Mouse (Mus musculus): ENCODE results near the gene Fam240a. TPM values are rescaled to one million over a fixed set of nuclear protein-coding genes. Genes with fewer than 3 reads are reported as not detected.

Gene Fam240a
- total RNA-seq (2012; rRNA removed): not detected in 2 replicates
- polyA plus RNA-seq (2012; ENCODE audit: insufficient read depth in 1 of 2, insufficient read length in 2 of 2, low read depth in 1 of 2, low replicate concordance in 2 of 2, missing spikeins in 1 of 2): not detected

DNA sequence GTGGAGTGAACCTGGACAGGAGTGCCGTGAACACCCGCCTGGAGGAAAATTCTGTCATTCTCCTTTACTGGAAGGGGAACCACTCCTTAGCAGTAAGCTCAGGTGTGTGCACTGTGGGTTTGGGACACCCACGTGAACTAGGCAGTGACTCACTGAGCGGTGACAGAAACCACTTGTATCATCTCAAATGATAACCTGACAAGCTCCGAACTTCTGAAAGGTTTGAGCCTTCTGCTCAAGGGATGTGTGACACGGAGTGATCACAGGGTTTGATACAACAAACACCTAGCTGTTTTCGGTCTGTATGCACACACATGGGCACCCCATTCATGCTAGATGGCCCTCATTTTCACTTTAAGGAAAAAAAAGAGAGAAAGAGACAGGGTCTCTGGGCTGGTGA is at the start of gene Fam240a:
Fam240a (minus strand) TSS at position 76 of the 400 bp plus-strand sequence.
- Histone ChIP-seq H3K36me3 (ENCODE audit: control insufficient read depth in 1 of 2, insufficient read depth in 2 of 2, low read length in 2 of 2) (no peaks in the 10 kb centered on the region), H3K9ac (ENCODE audit: control insufficient read depth, low read depth, low read length, poor library complexity, severe bottlenecking) (no peak within 1 kb of the TSS), H3K27ac (ENCODE audit: control insufficient read depth, low read depth, low read length) (no peak within 1 kb of the TSS), H3K4me3 (ENCODE audit: control insufficient read depth in 1 of 2, insufficient read depth in 1 of 2, low read depth in 2 of 2, low read length in 2 of 2) (no peak within 1 kb of the TSS), H3K9me3 (replicated peaks; ENCODE audit: insufficient read depth, low read length) (no peaks in the 10 kb centered on the region), H3K4me1 (ENCODE audit: control insufficient read depth in 1 of 2, insufficient read depth in 2 of 2, low read length in 2 of 2) (no peaks in the 10 kb centered on the region), H3K79me2 (ENCODE audit: control insufficient read depth, insufficient read depth, low read length, poor library complexity) (no peaks in the 10 kb centered on the region), H3K27me3 (ENCODE audit: control insufficient read depth in 1 of 2, insufficient read depth in 2 of 2, low read length in 2 of 2) (no peaks in the 10 kb centered on the region)
- no peak for TF ChIP-seq MEF2A (IDR thresholded peaks at IDR 0.05; ENCODE audit: extremely low read depth, insufficient replicate concordance, low read depth, low read length, poor library complexity, severe bottlenecking)
- TF ChIP-seq TAL1 (IDR thresholded peaks at IDR 0.05; ENCODE audit: low read length): no peak
- TF ChIP-seq USF2 (IDR thresholded peaks at IDR 0.05; ENCODE audit: borderline replicate concordance in 1 of 2, insufficient read depth in 1 of 2, low read depth in 1 of 2, low read length in 2 of 2): no peak
- no peak for TF ChIP-seq EP300 (IDR thresholded peaks at IDR 0.05; ENCODE audit: low read depth in 1 of 2, low read length in 2 of 2)
- DNase-seq (ENCODE audit: low read depth, low spot score): no peak

DNA sequence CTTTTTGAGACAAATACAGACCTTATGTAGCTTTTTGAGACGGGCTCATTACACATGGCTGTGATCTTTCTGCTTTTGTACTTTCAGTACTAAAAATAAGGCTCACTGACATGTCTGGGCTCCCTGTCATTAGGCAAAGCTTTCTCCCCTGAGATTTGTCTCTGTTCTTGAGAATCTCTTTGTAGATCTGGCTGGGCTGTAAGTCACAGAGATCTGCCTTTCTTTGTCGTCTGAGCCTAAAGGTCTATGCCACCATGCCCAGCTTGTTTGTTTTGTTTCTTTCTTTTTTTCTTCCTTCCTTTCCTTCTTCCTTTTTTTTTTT is 49.2 kb upstream of the Fam240a start:
- Histone ChIP-seq H3K27ac (ENCODE audit: control insufficient read depth, low read depth, low read length) (no peak overlapping the region), H3K4me3 (ENCODE audit: control insufficient read depth in 1 of 2, insufficient read depth in 1 of 2, low read depth in 2 of 2, low read length in 2 of 2) (no peak overlapping the region)

DNA sequence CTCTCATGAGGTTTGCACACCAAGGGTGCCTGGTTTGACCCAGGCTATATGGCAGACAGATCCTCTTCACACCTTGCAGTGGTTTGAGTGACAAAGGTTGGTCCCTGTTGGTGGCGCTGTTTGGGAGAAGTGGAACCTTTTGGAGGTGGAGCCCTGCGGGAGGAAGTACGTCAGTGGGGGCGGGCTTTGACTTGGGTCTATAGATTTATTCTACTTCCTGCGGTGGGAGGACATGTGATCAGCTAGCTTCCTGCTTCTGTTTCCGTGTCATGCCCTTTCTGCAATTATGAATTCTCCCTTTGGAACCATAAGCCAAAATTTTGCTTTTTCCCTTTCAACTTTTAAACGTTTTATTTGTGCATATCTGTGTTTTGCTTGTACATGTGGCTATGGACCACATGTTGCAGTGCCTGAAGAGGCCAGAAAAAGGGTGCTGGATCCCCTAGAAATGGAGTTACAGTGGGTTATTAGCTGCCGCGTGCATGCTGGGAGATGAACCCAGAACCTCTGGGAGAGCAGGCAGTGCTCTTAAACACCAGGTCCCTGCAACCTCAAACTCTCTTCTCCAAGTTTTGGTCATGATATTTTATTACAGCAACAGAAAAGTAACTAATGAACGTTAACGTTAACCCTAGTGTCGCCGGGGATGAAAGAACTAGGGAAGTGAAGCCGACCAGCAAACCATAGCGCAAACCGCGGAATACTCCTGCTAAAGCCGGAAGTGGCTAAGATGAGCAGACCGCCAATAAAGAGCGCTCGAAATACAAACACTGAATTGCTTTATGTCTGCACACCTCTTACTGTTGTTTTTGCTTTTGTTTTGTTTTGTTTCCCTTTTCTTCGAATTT is 48.6 kb upstream of the Fam240a start:
- no peak for TF ChIP-seq KAT2A (conservative IDR thresholded peaks at IDR 0.05; ENCODE audit: low read depth, low read length)
- no peak for TF ChIP-seq SIN3A (IDR thresholded peaks at IDR 0.05; ENCODE audit: low read length)
- no peak for TF ChIP-seq USF1 (IDR thresholded peaks at IDR 0.05; ENCODE audit: low read depth, low read length)
- TF ChIP-seq CHD1 (IDR thresholded peaks at IDR 0.05; ENCODE audit: low read depth, low read length): no peak
- TF ChIP-seq RCOR1 (IDR thresholded peaks at IDR 0.05; ENCODE audit: low read depth, low read length): no peak
- no peak for TF ChIP-seq ELF1 (IDR thresholded peaks at IDR 0.05; ENCODE audit: low read depth, low read length)
- no peak for TF ChIP-seq POLR2AphosphoS2 (IDR thresholded peaks at IDR 0.05; ENCODE audit: low read length)
- no peak for TF ChIP-seq USF2 (IDR thresholded peaks at IDR 0.05; ENCODE audit: borderline replicate concordance in 1 of 2, insufficient read depth in 1 of 2, low read depth in 1 of 2, low read length in 2 of 2)
- no peaks in the 10 kb centered on the region for H3K36me3 ChIP-seq (ENCODE audit: control insufficient read depth in 1 of 2, insufficient read depth in 2 of 2, low read length in 2 of 2)
- no peak overlapping the region for H3K9ac ChIP-seq (ENCODE audit: control insufficient read depth, low read depth, low read length, poor library complexity, severe bottlenecking)
- H3K79me2 ChIP-seq (ENCODE audit: control insufficient read depth, insufficient read depth, low read length, poor library complexity): no peaks in the 10 kb centered on the region
- H3K27ac ChIP-seq (ENCODE audit: control insufficient read depth, low read depth, low read length): no peak overlapping the region
- no peak overlapping the region for H3K4me3 ChIP-seq (ENCODE audit: control insufficient read depth in 1 of 2, insufficient read depth in 1 of 2, low read depth in 2 of 2, low read length in 2 of 2)
- H3K4me1 ChIP-seq (ENCODE audit: control insufficient read depth in 1 of 2, insufficient read depth in 2 of 2, low read length in 2 of 2): no peaks in the 10 kb centered on the region
- no peaks in the 10 kb centered on the region for H3K9me3 ChIP-seq (replicated peaks; ENCODE audit: insufficient read depth, low read length)
- no peak for DNase-seq (ENCODE audit: low read depth, low spot score)
- H3K27me3 ChIP-seq (ENCODE audit: control insufficient read depth in 1 of 2, insufficient read depth in 2 of 2, low read length in 2 of 2): no peaks in the 10 kb centered on the region

More for the DNA sequence above, 49.2 kb upstream of the Fam240a start:
- Histone ChIP-seq H3K36me3 (ENCODE audit: control insufficient read depth in 1 of 2, insufficient read depth in 2 of 2, low read length in 2 of 2) (no peaks in the 10 kb centered on the region), H3K27me3 (ENCODE audit: control insufficient read depth in 1 of 2, insufficient read depth in 2 of 2, low read length in 2 of 2) (no peaks in the 10 kb centered on the region), H3K9me3 (replicated peaks; ENCODE audit: insufficient read depth, low read length) (no peaks in the 10 kb centered on the region), H3K79me2 (ENCODE audit: control insufficient read depth, insufficient read depth, low read length, poor library complexity) (no peaks in the 10 kb centered on the region), H3K4me1 (ENCODE audit: control insufficient read depth in 1 of 2, insufficient read depth in 2 of 2, low read length in 2 of 2) (no peaks in the 10 kb centered on the region), H3K9ac (ENCODE audit: control insufficient read depth, low read depth, low read length, poor library complexity, severe bottlenecking) (no peak overlapping the region)
- no peak for DNase-seq (ENCODE audit: low read depth, low spot score)
- TF ChIP-seq JUND (IDR thresholded peaks at IDR 0.05; ENCODE audit: low read depth, low read length) (no peak), CTCF (IDR thresholded peaks at IDR 0.05 in 2 of 3, conservative IDR thresholded peaks at IDR 0.05 in 1 of 3; ENCODE audit: control insufficient read depth in 1 of 3, insufficient read depth in 1 of 3, low read depth in 2 of 3, low read length in 3 of 3, poor library complexity in 1 of 3, severe bottlenecking in 1 of 3) (no peak), ZMIZ1 (IDR thresholded peaks at IDR 0.05; ENCODE audit: low read depth, low read length) (no peak), TBP (IDR thresholded peaks at IDR 0.05; ENCODE audit: low read depth, low read length) (no peak), GABPA (IDR thresholded peaks at IDR 0.05; ENCODE audit: low read depth, low read length) (no peak), NRF1 (IDR thresholded peaks at IDR 0.05; ENCODE audit: insufficient read depth, low read depth, low read length, poor library complexity, severe bottlenecking) (no peak), TAL1 (IDR thresholded peaks at IDR 0.05; ENCODE audit: low read length) (no peak), CHD2 (IDR thresholded peaks at IDR 0.05; ENCODE audit: low read length) (no peak), MYC (IDR thresholded peaks at IDR 0.05; ENCODE audit: low read depth, low read length) (no peak), MAFK (IDR thresholded peaks at IDR 0.05; ENCODE audit: borderline replicate concordance, low read depth, low read length) (no peak), EP300 (IDR thresholded peaks at IDR 0.05; ENCODE audit: low read depth in 1 of 2, low read length in 2 of 2) (no peak), KAT2A (conservative IDR thresholded peaks at IDR 0.05; ENCODE audit: low read depth, low read length) (no peak), SIN3A (IDR thresholded peaks at IDR 0.05; ENCODE audit: low read length) (no peak), HCFC1 (IDR thresholded peaks at IDR 0.05; ENCODE audit: low read depth, low read length) (no peak), MAX (IDR thresholded peaks at IDR 0.05; ENCODE audit: low read length) (no peak), MXI1 (IDR thresholded peaks at IDR 0.05; ENCODE audit: low read depth, low read length) (no peak), MYB (IDR thresholded peaks at IDR 0.05; ENCODE audit: low read depth, low read length) (no peak)

All from MEL (cell line).